Mouse (Mus musculus) A20 (cell line): ENCODE measurements around the gene Tent5a.

Experiments used
- DNase-seq: peaks from one replicate; pipeline ENCODE4 v3.0.0-alpha.2; 2011; ENCODE audit warnings: low read depth, low spot score

Tent5a gene

GRCm38 (mm10) chr9:85312473-85312872, 14.7 kb downstream of the Tent5a start, which contains the start of gene Gm11114:
Gm11114 (plus strand) TSS chr9:85312773.
- no peak for DNase-seq

DNA sequence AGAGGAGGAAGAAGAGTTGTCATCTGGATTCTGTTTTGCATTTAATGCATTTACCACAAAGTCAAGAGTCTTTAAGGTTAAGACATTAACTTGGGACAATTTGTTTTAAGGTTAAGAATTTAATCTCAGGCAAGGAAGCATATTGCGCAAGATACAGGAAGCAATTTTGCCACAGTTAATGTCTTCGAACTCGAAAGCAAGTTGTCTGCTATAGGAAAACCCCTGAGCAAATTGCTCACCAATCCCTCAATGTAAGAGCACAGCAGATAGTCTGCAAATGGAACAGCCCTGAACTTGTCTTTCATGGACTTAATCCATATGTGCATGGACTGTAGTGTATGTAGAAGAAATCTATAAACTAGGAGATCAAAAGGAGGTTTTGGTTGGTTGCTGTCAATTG, 23.8 kb downstream of the Tent5a start:
- DNase-seq, result no peak

GRCm38 (mm10) chr9:85302849-85303248, 24.3 kb downstream of the Tent5a start:
- no peak for DNase-seq

DNA sequence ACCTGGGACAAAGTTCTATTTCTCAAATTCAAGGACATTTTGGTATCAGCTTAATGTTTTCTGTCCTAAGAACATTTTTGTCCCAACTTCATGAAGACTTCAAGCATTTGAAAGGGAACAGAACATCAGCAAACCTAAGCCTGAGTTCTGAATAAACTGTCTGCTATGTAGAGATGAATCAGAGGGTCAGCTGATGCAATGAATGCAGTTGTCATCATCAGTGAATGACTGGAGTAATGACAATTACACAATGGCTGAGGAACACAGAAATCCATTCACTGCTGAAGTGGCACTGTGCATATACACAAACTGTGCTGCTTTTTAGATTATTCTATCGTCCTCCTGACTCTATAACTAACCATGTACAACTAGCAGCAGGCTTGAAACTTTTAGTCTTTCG, 53.0 kb downstream of the Tent5a start:
- no peak for DNase-seq
